Mouse (Mus musculus) CH12.LX (cell line): Measurements from ENCODE around the gene Colq.

Experiments
- CHD2 ChIP-seq: IDR thresholded peaks from 2 replicates; pipeline ENCODE4 v1.6.1; 2011; ENCODE audit warnings: low read length, improper control_type of control experiment
- CTCF ChIP-seq, 2 experiments: IDR thresholded peaks in 1 of 2; conservative IDR thresholded peaks in 1 of 2; 2 replicates each; pipeline ENCODE4 v1.5.1; 2011 to 2012; ENCODE audit warnings: low read depth in 2 of 2, low read length in 2 of 2, improper control_type of control experiment in 1 of 2, inconsistent platforms in 1 of 2, mild to moderate bottlenecking in 1 of 2, moderate library complexity in 1 of 2
- EP300 ChIP-seq: IDR thresholded peaks from 2 replicates; pipeline ENCODE4 v1.6.1; 2011; ENCODE audit warnings: low read length, improper control_type of control experiment
- ETS1 ChIP-seq: conservative IDR thresholded peaks from 2 replicates; pipeline ENCODE4 v1.6.1; 2012; ENCODE audit warnings: low read depth, mild to moderate bottlenecking, inconsistent platforms, low read length, improper control_type of control experiment, moderate library complexity
- MAZ ChIP-seq: IDR thresholded peaks from 2 replicates; pipeline ENCODE4 v1.6.1; 2012; ENCODE audit warnings: low read depth, mild to moderate bottlenecking, inconsistent platforms, low read length, improper control_type of control experiment, moderate library complexity
- POLR2A ChIP-seq: IDR thresholded peaks from 2 replicates; pipeline ENCODE4 v1.6.1; 2011; ENCODE audit warnings: low read depth, mild to moderate bottlenecking, improper control_type of control experiment, low read length
- POLR2AphosphoS2 ChIP-seq: IDR thresholded peaks from 2 replicates; pipeline ENCODE4 v1.6.1; 2011; ENCODE audit warnings: low read depth, low read length, improper control_type of control experiment
- RCOR1 ChIP-seq: conservative IDR thresholded peaks from 2 replicates; pipeline ENCODE4 v1.6.1; 2012; ENCODE audit warnings: low read depth, mild to moderate bottlenecking, inconsistent platforms, low read length, improper control_type of control experiment
- SMC3 ChIP-seq: IDR thresholded peaks from 2 replicates; pipeline ENCODE4 v1.6.1; 2011; ENCODE audit warnings: low read depth, low read length, improper control_type of control experiment
- TBP ChIP-seq: conservative IDR thresholded peaks from 2 replicates; pipeline ENCODE4 v1.6.1; 2011; ENCODE audit warnings: low read depth, low read length, improper control_type of control experiment
- TCF12 ChIP-seq: IDR thresholded peaks from 2 replicates; pipeline ENCODE4 v1.6.1; 2014; ENCODE audit warnings: low read depth, mild to moderate bottlenecking, inconsistent platforms, low read length, improper control_type of control experiment
- USF1 ChIP-seq: IDR thresholded peaks from 2 replicates; pipeline ENCODE4 v1.6.1; 2014; ENCODE audit warnings: low read depth, mild to moderate bottlenecking, inconsistent platforms, low read length, improper control_type of control experiment
- ZKSCAN1 ChIP-seq: IDR thresholded peaks from 2 replicates; pipeline ENCODE4 v1.6.1; 2012; ENCODE audit warnings: low read depth, inconsistent platforms, low read length, improper control_type of control experiment, borderline replicate concordance
- ZMIZ1 ChIP-seq: IDR thresholded peaks from 2 replicates; pipeline ENCODE4 v1.6.1; 2012; ENCODE audit warnings: low read depth, mild to moderate bottlenecking, inconsistent platforms, low read length, improper control_type of control experiment

- TF ChIP-seq CTCF (conservative IDR thresholded peaks at IDR 0.05 in 1 of 2, IDR thresholded peaks at IDR 0.05 in 1 of 2; ENCODE audit: low read depth in 2 of 2, low read length in 2 of 2), result peak in 1 of 2 experiments; percentile 11; a peak in 1 of 4 replicates
- no peak for TF ChIP-seq POLR2A
- TF ChIP-seq RCOR1, result no peak
- no peak for TF ChIP-seq ZKSCAN1
- TF ChIP-seq USF1, result no peak
- no peak for TF ChIP-seq ZMIZ1
- TF ChIP-seq ETS1, result no peak
- no peak for TF ChIP-seq SMC3
- no peak for TF ChIP-seq EP300
- TF ChIP-seq MAZ, result no peak
- no peak for TF ChIP-seq TBP
- TF ChIP-seq CHD2, result no peak
- TF ChIP-seq TCF12, result no peak
- no peak for TF ChIP-seq POLR2AphosphoS2
Observed at GRCm38 (mm10) chr14:31555021-31555420, 36.1 kb downstream of the Colq start.
